Mouse (Mus musculus) bone marrow macrophage, adult 2 months (primary cell): ENCODE results near the gene Gm20388.

Experiments
- CTCF ChIP-seq: IDR thresholded peaks from 2 replicates; pipeline ENCODE4 v1.5.1; 2012; ENCODE audit warnings: low read depth, mild to moderate bottlenecking, low read length, moderate library complexity
- POLR2A ChIP-seq: IDR thresholded peaks from 2 replicates; pipeline ENCODE4 v1.6.1; 2012; ENCODE audit warnings: mild to moderate bottlenecking, low read depth, low read length, borderline replicate concordance

DNA sequence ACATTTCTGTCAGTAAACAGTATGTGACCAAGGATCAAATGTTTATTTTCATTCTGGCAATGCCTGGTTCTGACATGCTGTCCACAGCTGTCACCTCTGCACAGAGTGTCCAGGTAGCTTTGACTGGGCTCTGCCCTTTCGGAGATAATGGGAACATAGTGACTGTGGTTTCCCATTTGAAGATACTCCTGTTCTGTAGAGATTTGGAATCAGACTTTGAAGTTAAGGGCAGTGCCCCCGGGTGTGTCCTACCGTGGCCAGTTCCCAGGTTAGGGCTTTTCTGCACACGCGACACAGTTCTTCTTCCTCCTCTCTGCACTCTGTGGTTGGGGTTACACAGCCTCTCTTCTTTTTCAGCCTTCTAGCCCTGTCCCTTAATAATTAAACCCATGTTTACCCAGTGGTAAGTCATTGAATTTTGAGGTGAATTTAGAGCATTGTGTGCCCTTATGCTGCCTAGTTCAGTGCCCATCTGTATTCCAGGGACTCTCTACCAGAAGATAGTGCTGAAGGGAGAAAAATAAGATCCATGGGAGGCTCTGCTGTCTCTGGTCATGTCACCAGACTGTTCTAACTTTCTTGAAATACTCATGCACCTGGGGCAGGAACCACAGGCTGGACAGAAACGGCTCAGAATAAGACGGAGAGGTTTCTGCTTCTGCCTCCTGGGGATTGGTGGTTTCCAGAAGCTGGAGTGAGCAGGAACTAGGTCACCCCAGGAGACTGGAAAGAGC lies 4368.5 kb downstream of the Gm20388 start:
- TF ChIP-seq POLR2A (no peak), CTCF (no peak)
